Mouse (Mus musculus) intestine, embryonic 14.5 days (tissue): ENCODE measurements around the gene Foxc2. TPM values are rescaled to one million over a fixed set of nuclear protein-coding genes. Genes with fewer than 3 reads are reported as not detected.

Experiments
- ATAC-seq: fragments of 200-750 bp; cut with Nextera tagmentation; replicated peaks from 2 replicates; pipeline ENCODE4 v1.8.0; 2017; ENCODE audit warnings: low read depth, moderate number of reproducible peaks, moderate TSS enrichment, moderate library complexity; ENCODE audit not compliant: low FRiP score, low TSS enrichment
- DNase-seq: peaks from one replicate; pipeline ENCODE4 v3.0.0-alpha.2; 2018; ENCODE audit warnings: low spot score
- H3K27ac ChIP-seq: fragments of 300-500 bp; sonication (generic); 2 replicates; pipeline ENCODE4 v1.5.1; 2014; ENCODE audit warnings: low read depth, mild to moderate bottlenecking, control low read depth
- H3K27me3 ChIP-seq: fragments of 300-500 bp; sonication (generic); replicated peaks from 2 replicates; pipeline ENCODE4 v1.6.1; 2014; ENCODE audit warnings: low read length, control low read depth; ENCODE audit not compliant: control insufficient read depth, insufficient read depth
- H3K36me3 ChIP-seq: fragments of 300-500 bp; sonication (generic); 2 replicates; pipeline ENCODE4 v1.6.1; 2014; ENCODE audit warnings: low read length, control low read depth; ENCODE audit not compliant: control insufficient read depth, insufficient read depth
- H3K4me1 ChIP-seq: fragments of 300-500 bp; sonication (generic); replicated peaks from 2 replicates; pipeline ENCODE4 v1.6.1; 2014; ENCODE audit warnings: low read length, control low read depth, mixed read lengths; ENCODE audit not compliant: control insufficient read depth, insufficient read depth
- H3K4me2 ChIP-seq: fragments of 300-500 bp; sonication (generic); 2 replicates; pipeline ENCODE4 v1.6.1; 2014; ENCODE audit warnings: low read length
- H3K4me3 ChIP-seq: fragments of 300-500 bp; sonication (generic); 2 replicates; pipeline ENCODE4 v1.5.1; 2014; ENCODE audit warnings: low read depth, low read length, control low read depth, mixed read lengths
- H3K9ac ChIP-seq: fragments of 300-500 bp; sonication (generic); 2 replicates; pipeline ENCODE4 v1.6.1; 2014; ENCODE audit warnings: mild to moderate bottlenecking, low read length
- H3K9me3 ChIP-seq: fragments of 300-500 bp; sonication (generic); 2 replicates; pipeline ENCODE4 v1.6.1; 2016; ENCODE audit warnings: low read length, control low read depth; ENCODE audit not compliant: control insufficient read depth
- WGBS: fragments of 180-500 bp; shearing (Covaris S2); extraction: QIAGEN DNeasy Blood & Tissue Kit; methylation state at CpG from one replicate; pipeline ENCODE4 v1.1.7; 2014; 5-methylcytosine and 5-hydroxymethylcytosine counted together
- polyA plus RNA-seq: library from polyadenylated mRNA; unstranded; fragments of >200 nt; fragmentation: Nextera tagmentation; extraction: Ambion mirVana; gene quantifications from 2 replicates; pipeline ENCODE4 v1.2.1, GENCODE M21; 2014

The Foxc2 gene
- polyA plus RNA-seq, 1 experiment from 2014 or later, result 0.43 TPM

- Histone ChIP-seq H3K4me1 (peaks cover 13% of the 10 kb centered on the region), H3K4me3 (peak overlapping the region; percentile 80), H3K9me3 (no peaks in the 10 kb centered on the region), H3K27me3 (peaks cover 42% of the 10 kb centered on the region), H3K27ac (peak overlapping the region; percentile 98; the same call in 1 of the 2 replicates), H3K9ac (peak overlapping the region; percentile 97), H3K36me3 (peaks cover 31% of the 10 kb centered on the region), H3K4me2 (peak overlapping the region; percentile 79)
- ATAC-seq (no peak), DNase-seq (peak; percentile 66)
- WGBS, result 0% methylated on average over 1 of the region's 1 CpGs
Measured at GRCm38 (mm10) chr8:121090716-121091115, 25.3 kb upstream of the Foxc2 start.

- Histone ChIP-seq H3K4me1 (peaks cover 13% of the 10 kb centered on the region), H3K27me3 (peaks cover 29% of the 10 kb centered on the region), H3K4me3 (no peak overlapping the region), H3K27ac (peak overlapping the region; percentile 1; the same call in 1 of the 2 replicates), H3K36me3 (peaks cover 22% of the 10 kb centered on the region), H3K9me3 (no peaks in the 10 kb centered on the region), H3K4me2 (peak overlapping the region; percentile 33), H3K9ac (no peak overlapping the region)
- DNase-seq, result peak; percentile 78
- 23% methylated on average over 6 of the region's 6 CpGs for WGBS
- ATAC-seq, result peak; percentile 17; the same call in 1 of the 2 replicates
Measured at GRCm38 (mm10) chr8:121092141-121092540, 23.8 kb upstream of the Foxc2 start.

GRCm38 (mm10) chr8:121092627-121093026 lies 23.3 kb upstream of the Foxc2 start:
- 1% methylated on average over 16 of the region's 16 CpGs for WGBS
- peak; percentile 99 for DNase-seq
- H3K27me3 ChIP-seq, result peaks cover 28% of the 10 kb centered on the region
- H3K4me3 ChIP-seq, result no peak overlapping the region
- H3K4me2 ChIP-seq, result peak overlapping the region; percentile 33
- no peak overlapping the region for H3K9ac ChIP-seq
- H3K27ac ChIP-seq, result no peak overlapping the region
- peaks cover 22% of the 10 kb centered on the region for H3K36me3 ChIP-seq
- ATAC-seq, result peak; percentile 38
- H3K9me3 ChIP-seq, result no peaks in the 10 kb centered on the region
- peaks cover 13% of the 10 kb centered on the region for H3K4me1 ChIP-seq

- no peak overlapping the region for H3K4me3 ChIP-seq
- peaks cover 29% of the 10 kb centered on the region for H3K36me3 ChIP-seq
- H3K9ac ChIP-seq, result no peak overlapping the region
- peaks cover 13% of the 10 kb centered on the region for H3K4me1 ChIP-seq
- H3K4me2 ChIP-seq, result no peak overlapping the region
- no peaks in the 10 kb centered on the region for H3K9me3 ChIP-seq
- peak; percentile 55 for DNase-seq
- peaks cover 26% of the 10 kb centered on the region for H3K27me3 ChIP-seq
- 64% methylated on average over 6 of the region's 6 CpGs for WGBS
- no peak for ATAC-seq
- H3K27ac ChIP-seq, result no peak overlapping the region
Measured at GRCm38 (mm10) chr8:121093496-121093895, 22.5 kb upstream of the Foxc2 start.

GRCm38 (mm10) chr8:121104049-121104818 lies 11.7 kb upstream of the Foxc2 start:
- Histone ChIP-seq H3K27me3 (no peaks in the 10 kb centered on the region), H3K27ac (no peak overlapping the region), H3K9me3 (no peaks in the 10 kb centered on the region), H3K9ac (no peak overlapping the region), H3K36me3 (peaks cover 61% of the 10 kb centered on the region), H3K4me2 (no peak overlapping the region), H3K4me1 (peaks cover 9% of the 10 kb centered on the region), H3K4me3 (no peak overlapping the region)
- 49% methylated on average over 17 of the region's 17 CpGs for WGBS
- no peak for ATAC-seq
- peak; percentile 93 for DNase-seq

GRCm38 (mm10) chr8:121107668-121108656 lies 8.0 kb upstream of the Foxc2 start, which contains the start of gene Mthfsd:
Gene Mthfsd (minus strand): TSS chr8:121108392.
- H3K36me3 ChIP-seq, result peaks cover 24% of the 10 kb centered on the region
- peak within 1 kb of the TSS; percentile 77 for H3K27ac ChIP-seq
- peak within 1 kb of the TSS; percentile 75 for H3K4me3 ChIP-seq
- no peaks in the 10 kb centered on the region for H3K27me3 ChIP-seq
- DNase-seq (peak; percentile 98), ATAC-seq (peak; percentile 91)
- peak within 1 kb of the TSS; percentile 85 for H3K4me2 ChIP-seq
- no peaks in the 10 kb centered on the region for H3K9me3 ChIP-seq
- H3K4me1 ChIP-seq, result peaks cover 9% of the 10 kb centered on the region
- peak within 1 kb of the TSS; percentile 81 for H3K9ac ChIP-seq
- 1% methylated on average over 74 of the region's 75 CpGs for WGBS

- peak overlapping the region; percentile 75 for H3K4me3 ChIP-seq
- H3K27ac ChIP-seq, result no peak overlapping the region
- peak overlapping the region; percentile 85 for H3K4me2 ChIP-seq
- DNase-seq, result no peak
- H3K36me3 ChIP-seq, result peaks cover 17% of the 10 kb centered on the region
- H3K4me1 ChIP-seq, result peaks cover 9% of the 10 kb centered on the region
- peak overlapping the region; percentile 45 for H3K9ac ChIP-seq
- ATAC-seq, result no peak
- H3K9me3 ChIP-seq, result no peaks in the 10 kb centered on the region
- 12% methylated on average over 5 of the region's 5 CpGs for WGBS
- peaks cover 3% of the 10 kb centered on the region for H3K27me3 ChIP-seq
Measured at GRCm38 (mm10) chr8:121108657-121109056, 7.3 kb upstream of the Foxc2 start.

- peaks cover 10% of the 10 kb centered on the region for H3K4me1 ChIP-seq
- no peaks in the 10 kb centered on the region for H3K36me3 ChIP-seq
- peaks cover 28% of the 10 kb centered on the region for H3K27me3 ChIP-seq
- no peak overlapping the region for H3K4me2 ChIP-seq
- H3K27ac ChIP-seq, result no peak overlapping the region
- no peak overlapping the region for H3K4me3 ChIP-seq
- H3K9me3 ChIP-seq, result no peaks in the 10 kb centered on the region
- 29% methylated on average over 7 of the region's 7 CpGs for WGBS
- no peak for DNase-seq
- H3K9ac ChIP-seq, result no peak overlapping the region
- no peak for ATAC-seq
Measured at GRCm38 (mm10) chr8:121111145-121111907, 4.6 kb upstream of the Foxc2 start.
